Mouse (Mus musculus) small intestine, adult 2 months (tissue): ENCODE results near the gene Tnfrsf18.

Experiments used
- CTCF ChIP-seq: fragments of 200-500 bp; IDR thresholded peaks from 2 replicates; pipeline ENCODE4 v1.5.1; 2012; ENCODE audit warnings: low read depth, mild to moderate bottlenecking, control low read depth, inconsistent platforms, low read length, moderate library complexity, mixed read lengths; ENCODE audit not compliant: insufficient replicate concordance, insufficient read length; ENCODE audit errors: extremely low read depth
- POLR2A ChIP-seq: fragments of 200-500 bp; IDR thresholded peaks from 2 replicates; pipeline ENCODE4 v1.6.1; 2012; ENCODE audit warnings: low read depth, mild to moderate bottlenecking, control low read depth, inconsistent platforms, low read length, moderate library complexity

DNA sequence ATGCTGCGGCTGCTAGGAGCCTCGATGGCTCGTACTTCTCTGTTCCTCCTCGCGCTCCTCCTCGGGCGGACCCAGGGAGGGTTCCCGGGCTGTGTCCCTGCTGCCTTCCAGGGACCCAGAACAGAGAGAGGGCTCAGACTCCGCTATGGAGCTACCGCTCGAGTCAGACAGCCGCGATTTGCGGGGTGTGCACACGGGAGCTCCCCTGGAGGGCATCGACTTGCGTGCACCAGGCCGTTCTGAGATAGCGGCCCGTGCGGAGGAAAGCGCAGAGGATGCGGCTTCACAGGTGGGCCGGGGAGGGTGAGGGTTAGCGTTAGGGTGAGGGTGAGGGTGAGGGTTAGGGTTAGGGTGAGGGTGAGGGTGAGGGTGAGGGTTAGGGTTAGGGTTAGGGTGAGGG, 8.9 kb downstream of the Tnfrsf18 start:
- no peak for TF ChIP-seq POLR2A
- no peak for TF ChIP-seq CTCF
